Mouse (Mus musculus) stomach, embryonic 14.5 days (tissue): ENCODE results near the gene Amy2a1. TPM values are rescaled to one million over a fixed set of nuclear protein-coding genes. Genes with fewer than 3 reads are reported as not detected.
"Not testable (repeated sequence)": the region's sequence is repeated elsewhere in the genome, so short reads cannot be mapped to it uniquely, and the experiment has no call there.

ENCODE experiments used
- ATAC-seq: fragments of 200-750 bp; cut with Nextera tagmentation; 2 replicates; pipeline ENCODE4 v1.8.0; 2017; ENCODE audit warnings: low read depth, moderate TSS enrichment; ENCODE audit not compliant: insufficient number of reproducible peaks, insufficient read depth, low FRiP score
- H3K27ac ChIP-seq: fragments of 300-500 bp; sonication (generic); 2 replicates; pipeline ENCODE4 v1.5.1; 2014; ENCODE audit warnings: mild to moderate bottlenecking, low read length, moderate library complexity, mixed read lengths
- H3K27me3 ChIP-seq: fragments of 300-500 bp; sonication (generic); 2 replicates; pipeline ENCODE4 v1.6.1; 2014; ENCODE audit warnings: low read length, control low read depth, mixed read lengths; ENCODE audit not compliant: control insufficient read depth, insufficient read depth
- H3K36me3 ChIP-seq: fragments of 300-500 bp; sonication (generic); 2 replicates; pipeline ENCODE4 v1.6.1; 2014; ENCODE audit warnings: mild to moderate bottlenecking, control low read depth, low read length, moderate library complexity, mixed read lengths; ENCODE audit not compliant: control insufficient read depth, insufficient read depth
- H3K4me1 ChIP-seq: fragments of 300-500 bp; sonication (generic); 2 replicates; pipeline ENCODE4 v1.6.1; 2014; ENCODE audit warnings: low read length, control low read depth, mixed read lengths; ENCODE audit not compliant: control insufficient read depth, insufficient read depth
- H3K4me2 ChIP-seq: fragments of 300-500 bp; sonication (generic); replicated peaks from 2 replicates; pipeline ENCODE4 v1.6.1; 2014; ENCODE audit warnings: low read depth, low read length, control low read depth
- H3K4me3 ChIP-seq: fragments of 300-500 bp; sonication (generic); 2 replicates; pipeline ENCODE4 v1.5.1; 2014; ENCODE audit warnings: low read depth, low read length, control low read depth
- H3K9ac ChIP-seq: fragments of 300-500 bp; sonication (generic); replicated peaks from 2 replicates; pipeline ENCODE4 v1.6.1; 2014; ENCODE audit warnings: low read depth, mild to moderate bottlenecking, control low read depth, low read length, moderate library complexity, mixed read lengths
- H3K9me3 ChIP-seq: fragments of 300-500 bp; sonication (generic); 2 replicates; pipeline ENCODE4 v1.6.1; 2016; ENCODE audit warnings: low read depth, low read length, control low read depth; ENCODE audit not compliant: control insufficient read depth
- WGBS: fragments of 180-500 bp; shearing (Covaris S2); extraction: QIAGEN DNeasy Blood & Tissue Kit; methylation state at CpG from one replicate; pipeline ENCODE4 v1.1.7; 2014; 5-methylcytosine and 5-hydroxymethylcytosine counted together
- polyA plus RNA-seq: library from polyadenylated mRNA; unstranded; fragments of >200 nt; fragmentation: Nextera tagmentation; extraction: Ambion mirVana; gene quantifications from 2 replicates; pipeline ENCODE4 v1.2.1, GENCODE M21; 2014

Gene Amy2a1
- polyA plus RNA-seq: 80.4 TPM in 1 of 2 replicates, not detected in the other

DNA sequence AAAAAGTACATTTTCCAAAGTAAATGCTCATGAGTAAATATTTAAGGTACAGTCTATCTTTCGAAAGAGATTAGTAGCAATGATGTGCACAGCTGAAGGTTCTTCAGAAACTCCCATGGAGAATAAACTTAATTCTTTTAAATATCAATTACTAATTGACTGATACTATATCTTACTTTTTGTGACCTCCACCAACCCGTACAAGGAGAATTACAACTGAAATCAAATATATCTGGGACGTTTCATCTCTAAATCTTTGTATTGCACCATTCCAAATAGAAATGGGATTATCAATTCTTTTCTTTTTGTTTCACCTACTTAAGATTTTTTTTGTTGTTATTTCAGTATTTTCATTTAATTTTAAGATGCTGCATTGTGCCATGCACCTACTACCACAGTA, at the start of gene Amy2a1:
Gene Amy2a1 (minus strand): TSS at position 101 of the 400 bp plus-strand sequence.
- H3K4me1 ChIP-seq, ATAC-seq, H3K36me3 ChIP-seq, H3K4me2 ChIP-seq, H3K4me3 ChIP-seq, H3K9ac ChIP-seq, H3K9me3 ChIP-seq, H3K27me3 ChIP-seq, H3K27ac ChIP-seq: not testable (repeated sequence)
- 82% methylated on average over 2 of the region's 3 CpGs for WGBS

GRCm38 (mm10) chr3:113574578-113574977, 42.4 kb upstream of the Amy2a1 start:
- Histone ChIP-seq H3K4me2 (no peak overlapping the region), H3K27me3 (no peaks in the 10 kb centered on the region), H3K9me3 (no peaks in the 10 kb centered on the region), H3K9ac (no peak overlapping the region), H3K4me1 (no peaks in the 10 kb centered on the region), H3K36me3 (no peaks in the 10 kb centered on the region), H3K4me3 (no peak overlapping the region), H3K27ac (no peak overlapping the region)
- 70% methylated on average over 4 of the region's 4 CpGs for WGBS
- ATAC-seq: no peak

GRCm38 (mm10) chr3:113574138-113574537, 41.9 kb upstream of the Amy2a1 start:
- ATAC-seq: no peak
- Histone ChIP-seq H3K27me3 (no peaks in the 10 kb centered on the region), H3K36me3 (no peaks in the 10 kb centered on the region), H3K27ac (no peak overlapping the region), H3K9me3 (no peaks in the 10 kb centered on the region), H3K4me3 (no peak overlapping the region), H3K4me2 (no peak overlapping the region), H3K4me1 (no peaks in the 10 kb centered on the region), H3K9ac (no peak overlapping the region)
- 54% methylated on average over 2 of the region's 2 CpGs for WGBS

DNA sequence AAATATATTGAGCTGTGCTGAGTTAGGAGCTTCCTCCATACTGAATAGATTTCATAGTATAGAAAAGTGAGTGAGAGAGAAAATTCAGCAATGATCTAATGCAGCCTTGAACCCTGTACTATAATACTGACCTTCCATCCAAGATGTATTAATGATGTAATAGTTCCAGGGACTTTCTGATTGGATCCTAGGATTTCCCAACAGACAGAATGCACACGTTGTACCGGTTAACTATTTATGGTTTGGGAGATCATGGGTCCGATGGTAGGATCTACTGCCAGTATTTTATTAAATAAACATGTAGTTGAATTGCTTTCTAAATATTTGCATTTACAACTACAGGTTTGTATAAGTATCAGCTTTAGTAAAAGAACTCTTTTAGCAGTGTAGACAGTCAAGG, 39.9 kb upstream of the Amy2a1 start:
- Histone ChIP-seq H3K9ac (no peak overlapping the region), H3K4me1 (no peaks in the 10 kb centered on the region), H3K27ac (no peak overlapping the region), H3K9me3 (no peaks in the 10 kb centered on the region), H3K4me2 (no peak overlapping the region), H3K36me3 (no peaks in the 10 kb centered on the region), H3K4me3 (no peak overlapping the region), H3K27me3 (no peaks in the 10 kb centered on the region)
- ATAC-seq: no peak
- 55% methylated on average over 3 of the region's 3 CpGs for WGBS

- no peak overlapping the region for H3K4me3 ChIP-seq
- H3K4me2 ChIP-seq: no peak overlapping the region
- no peaks in the 10 kb centered on the region for H3K36me3 ChIP-seq
- no peak overlapping the region for H3K27ac ChIP-seq
- H3K9ac ChIP-seq: no peak overlapping the region
- H3K9me3 ChIP-seq: no peaks in the 10 kb centered on the region
- H3K4me1 ChIP-seq: no peaks in the 10 kb centered on the region
- no peak for ATAC-seq
- H3K27me3 ChIP-seq: no peaks in the 10 kb centered on the region
Measured at GRCm38 (mm10) chr3:113539692-113540091, 7.5 kb upstream of the Amy2a1 start.

Other genes starting within 250 kb of the Amy2a1 start
- 13.0 TPM in 1 of 2 replicates, not detected in the other for gene Amy2a4, start 241.0 kb downstream of the Amy2a1 start, polyA plus RNA-seq
- 13.0 TPM in 1 of 2 replicates, not detected in the other for gene Amy2a3, start 208.4 kb downstream of the Amy2a1 start, polyA plus RNA-seq
- 13.0 TPM in 1 of 2 replicates, not detected in the other for gene Amy2a2, start 175.8 kb downstream of the Amy2a1 start, polyA plus RNA-seq
- gene Amy1, start 74.3 kb upstream of the Amy2a1 start, polyA plus RNA-seq: 1.8 and 2.7 TPM in 2 replicates
- gene Rnpc3, start 97.7 kb upstream of the Amy2a1 start, polyA plus RNA-seq: 40.7 and 45.1 TPM in 2 replicates